Mouse (Mus musculus): ENCODE data around the gene Cutc.

The Cutc gene

DNA sequence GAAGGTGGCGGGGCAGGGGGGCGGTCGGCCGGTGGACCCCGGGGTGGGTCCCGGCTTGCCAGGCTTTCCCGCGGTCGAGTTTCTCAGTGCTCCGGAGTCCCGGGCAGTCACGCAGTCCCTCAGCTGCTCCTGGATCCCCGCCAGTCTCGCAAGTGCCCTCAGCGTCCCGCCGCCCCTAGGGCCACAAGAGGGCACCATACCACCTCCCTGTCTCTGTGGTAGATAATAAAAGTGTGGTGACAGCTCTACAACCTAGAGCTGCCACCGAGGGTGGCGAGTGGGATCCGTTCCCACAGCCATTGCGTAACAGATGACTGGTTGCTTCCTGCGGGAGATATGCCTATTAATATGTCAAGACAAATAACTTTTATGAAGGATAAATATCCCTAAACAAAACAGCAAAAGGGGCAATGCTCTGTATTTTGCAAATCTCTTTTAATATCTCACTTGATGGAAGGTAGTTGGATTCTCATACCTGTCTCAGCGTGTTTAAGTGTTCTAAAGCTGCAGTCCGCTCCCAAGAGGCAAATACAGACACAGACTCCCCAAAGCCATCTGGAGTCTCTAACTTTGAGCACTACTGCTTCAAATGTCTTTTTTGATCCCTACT is 535 bp downstream of the Cutc start:
- peak; percentile 63 for DNase-seq (ENCODE audit: low read depth, low spot score)

DNA sequence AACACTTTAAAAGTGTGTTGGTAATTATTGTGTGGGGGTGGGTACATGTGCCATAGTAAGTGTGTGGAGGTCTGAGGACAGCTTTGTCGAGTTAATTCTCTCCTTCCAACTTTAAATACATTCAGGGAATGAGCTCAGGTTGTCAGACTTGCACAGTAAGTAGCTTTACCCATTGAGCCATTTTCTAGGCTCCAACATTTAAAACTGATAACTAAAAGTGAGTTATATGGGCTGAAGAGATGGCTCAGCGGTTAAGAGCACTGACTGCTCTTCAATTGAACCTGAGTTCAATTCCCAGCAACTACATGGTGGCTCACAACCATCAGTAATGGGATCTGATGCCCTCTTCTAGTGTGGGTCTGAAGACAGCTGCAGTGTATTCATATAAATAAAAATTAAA is 1.4 kb downstream of the Cutc start:
- no peak for DNase-seq (ENCODE audit: low read depth, low spot score)

DNA sequence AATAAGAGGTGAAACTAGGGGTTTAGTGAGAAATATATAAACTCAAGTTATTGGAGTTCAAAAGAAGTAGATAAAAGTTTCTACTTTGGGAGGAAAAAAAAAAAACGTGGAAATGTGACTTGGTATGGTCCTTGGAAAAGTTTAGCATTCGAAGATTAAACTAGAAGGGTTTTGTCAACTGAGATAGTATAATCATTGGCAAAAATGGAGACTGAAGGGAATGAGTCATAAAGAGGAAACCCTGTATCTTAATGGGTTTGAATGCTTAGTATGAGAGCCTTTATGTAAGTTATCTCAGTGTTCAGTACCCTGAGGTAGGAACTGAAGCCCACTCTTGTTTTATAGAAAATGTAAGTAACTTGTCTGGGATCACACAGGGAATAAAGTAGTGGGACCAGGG is 2.1 kb downstream of the Cutc start:
- DNase-seq (ENCODE audit: low read depth, low spot score), result no peak

DNA sequence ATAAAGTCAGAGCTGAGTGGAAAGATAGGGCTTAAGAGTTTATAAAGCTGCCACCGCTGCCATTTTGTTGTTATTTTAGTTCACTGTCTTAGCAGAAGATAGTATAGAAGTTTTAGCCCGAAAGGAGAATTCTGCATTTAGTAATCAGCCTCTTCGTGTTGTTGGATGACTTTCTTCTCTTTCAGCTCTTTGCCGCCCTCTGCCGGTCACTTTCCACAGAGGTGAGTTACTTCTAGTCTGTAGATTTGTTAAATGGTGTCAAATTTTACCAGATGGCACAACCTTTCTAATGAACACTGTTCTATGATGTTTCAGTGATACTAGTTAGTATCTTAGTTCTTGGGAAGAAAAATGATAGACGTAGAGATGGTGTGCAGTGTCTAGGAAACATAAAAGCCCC is 7.7 kb downstream of the Cutc start:
- DNase-seq (ENCODE audit: low read depth, low spot score), result peak; percentile 60

DNA sequence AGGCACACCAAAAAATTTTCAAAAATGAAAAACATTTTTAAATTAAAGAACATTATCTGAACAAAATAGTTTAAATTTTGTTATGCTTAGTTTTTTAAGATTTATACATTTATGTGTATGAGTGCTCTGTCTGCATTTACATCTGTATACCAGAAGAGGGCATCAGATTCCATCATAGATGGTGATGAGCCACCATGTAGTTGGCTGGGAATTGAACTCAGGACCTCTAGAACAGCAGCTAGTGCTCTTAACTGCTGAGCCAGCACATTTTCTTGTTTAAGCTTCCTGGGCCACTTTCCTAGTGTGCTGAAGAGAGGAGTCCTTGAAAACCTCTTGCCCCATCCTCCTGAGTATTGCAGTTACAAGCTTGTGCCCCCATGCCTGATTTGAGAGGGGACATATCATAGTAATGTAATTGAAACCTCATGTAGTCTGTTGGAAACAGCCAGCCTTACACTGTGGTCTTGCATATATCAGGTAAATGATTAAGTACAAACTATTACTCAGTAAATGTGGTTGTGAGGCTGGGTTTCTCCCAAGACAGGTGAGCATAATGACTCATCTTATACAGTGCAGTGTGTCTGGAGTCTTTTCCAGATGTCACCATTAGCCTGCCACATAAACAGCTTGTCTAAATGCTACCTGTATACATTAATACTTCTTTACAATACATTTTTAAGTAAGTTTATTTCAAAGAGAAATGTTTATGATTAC is 8.9 kb downstream of the Cutc start:
- DNase-seq (ENCODE audit: low read depth, low spot score), result no peak

DNA sequence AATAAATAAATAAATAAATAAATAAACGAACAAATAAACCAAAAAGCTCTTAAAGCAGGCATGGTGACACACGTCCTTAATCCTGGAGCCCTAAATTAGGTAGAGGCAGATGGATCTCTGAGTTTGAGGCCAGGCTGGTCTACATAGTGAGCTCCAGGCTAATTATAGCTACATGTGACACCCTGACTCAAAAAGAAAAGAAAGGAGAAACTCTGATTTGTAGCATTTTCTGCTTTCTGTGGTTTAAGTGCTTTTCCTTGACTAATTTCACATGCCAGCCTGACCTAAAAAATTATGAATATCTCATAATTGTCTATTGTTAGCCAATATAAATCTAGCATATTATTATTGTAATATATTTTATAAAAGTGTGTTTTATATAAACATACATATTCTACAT is 9.6 kb downstream of the Cutc start:
- DNase-seq (ENCODE audit: low read depth, low spot score), result no peak

DNA sequence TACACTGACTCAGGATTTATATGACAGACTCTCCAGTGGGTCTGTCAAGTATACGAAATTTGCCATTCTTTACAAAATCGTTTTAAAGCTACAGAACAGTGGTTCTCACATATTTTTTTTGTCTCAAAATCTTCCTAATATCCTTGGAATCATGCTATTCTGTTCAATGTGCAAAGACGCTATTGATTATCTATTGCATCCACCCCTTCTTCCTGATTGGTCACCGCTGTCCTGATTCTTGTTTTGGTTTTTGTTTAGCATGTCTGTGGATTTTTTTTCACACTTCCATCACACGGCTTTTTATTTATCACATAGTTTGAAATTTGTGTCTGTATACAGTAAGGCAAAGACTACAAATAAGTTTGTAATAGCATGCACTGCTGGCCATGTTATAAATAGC is 13.7 kb downstream of the Cutc start:
- no peak for DNase-seq (ENCODE audit: low read depth, low spot score)

DNA sequence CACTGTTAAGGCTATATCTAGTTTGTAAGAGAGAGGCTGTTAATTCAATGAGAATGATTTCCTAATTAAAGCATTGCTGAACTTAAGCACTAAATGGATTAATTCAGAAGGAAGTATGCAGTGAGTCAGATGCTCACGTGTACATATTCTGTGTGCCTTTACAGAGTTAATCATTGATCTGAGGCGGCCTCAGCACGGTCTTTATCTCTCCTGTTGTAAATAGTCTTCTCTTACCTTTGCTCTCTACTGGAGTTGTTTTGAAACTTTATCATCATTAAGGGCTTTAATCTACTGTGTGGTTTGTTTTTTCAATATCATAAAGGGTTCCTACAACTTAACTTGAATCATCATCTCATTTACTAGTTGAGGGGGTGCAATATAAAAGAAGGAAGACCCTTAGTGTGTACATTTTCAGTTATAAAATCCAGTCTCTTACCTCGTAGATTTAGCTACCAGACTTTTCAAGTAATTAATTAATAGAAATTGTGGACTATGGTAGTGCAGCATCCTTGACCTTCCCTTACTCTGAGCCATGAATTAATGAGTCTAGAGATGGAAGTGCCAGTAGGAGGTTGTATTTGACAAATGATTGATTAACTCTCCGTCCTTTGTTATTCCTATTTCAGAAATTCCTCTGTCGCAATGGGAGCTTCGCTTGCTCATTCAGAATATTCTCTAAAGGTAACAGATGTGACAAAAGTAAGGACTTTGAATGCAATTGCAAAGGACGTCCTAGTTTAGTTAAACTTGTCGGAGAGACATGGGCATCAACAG is 14.9 kb downstream of the Cutc start:
- DNase-seq (ENCODE audit: low read depth, low spot score), result no peak

DNA sequence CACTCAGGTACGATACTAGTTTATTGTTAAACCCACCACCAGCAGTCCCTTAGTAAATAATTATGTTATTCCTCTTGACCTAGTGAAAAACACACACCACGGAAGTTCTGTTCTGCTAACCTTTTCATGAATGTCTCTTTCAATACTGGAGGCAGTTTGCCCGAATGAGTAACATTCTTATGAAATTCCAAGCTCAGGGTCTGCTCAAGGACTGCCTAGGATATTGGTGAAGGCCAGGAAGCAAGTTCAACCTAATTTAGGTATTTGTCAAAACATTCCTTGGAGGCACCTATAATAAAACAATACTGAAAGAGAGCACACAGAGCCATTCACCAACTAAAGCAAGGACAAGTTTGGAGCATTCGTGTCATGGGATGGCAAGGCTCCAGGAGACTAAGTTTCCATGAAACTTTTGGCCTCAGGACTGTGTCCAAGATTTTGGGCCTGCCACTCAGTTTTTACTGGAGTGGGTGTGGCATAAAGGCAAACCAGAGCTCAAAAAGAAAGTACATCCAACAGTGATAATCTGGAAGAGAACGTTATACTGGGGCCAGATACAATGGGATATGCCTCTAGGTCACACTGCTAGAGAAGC is 16.7 kb downstream of the Cutc start:
- DNase-seq (ENCODE audit: low read depth, low spot score), result no peak

DNA sequence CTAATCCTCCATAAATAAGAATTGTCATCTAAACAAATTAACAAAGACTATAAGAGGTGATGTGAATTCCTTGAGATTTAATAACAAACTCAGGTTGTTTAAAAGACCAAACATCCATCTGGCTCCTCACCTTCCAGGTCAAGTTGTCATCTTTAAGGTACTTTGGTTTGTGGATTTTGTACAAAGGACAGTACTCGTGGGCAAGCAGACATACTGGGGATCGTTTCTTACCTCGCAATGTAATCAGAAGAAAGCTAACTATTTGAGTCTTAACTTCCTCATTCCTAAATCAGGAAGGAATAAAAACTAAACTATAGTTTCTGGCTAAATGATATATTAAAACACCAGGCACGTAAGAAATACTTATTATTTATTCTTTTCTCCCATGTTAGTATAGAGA is 17.8 kb downstream of the Cutc start:
- DNase-seq (ENCODE audit: low read depth, low spot score), result no peak

DNA sequence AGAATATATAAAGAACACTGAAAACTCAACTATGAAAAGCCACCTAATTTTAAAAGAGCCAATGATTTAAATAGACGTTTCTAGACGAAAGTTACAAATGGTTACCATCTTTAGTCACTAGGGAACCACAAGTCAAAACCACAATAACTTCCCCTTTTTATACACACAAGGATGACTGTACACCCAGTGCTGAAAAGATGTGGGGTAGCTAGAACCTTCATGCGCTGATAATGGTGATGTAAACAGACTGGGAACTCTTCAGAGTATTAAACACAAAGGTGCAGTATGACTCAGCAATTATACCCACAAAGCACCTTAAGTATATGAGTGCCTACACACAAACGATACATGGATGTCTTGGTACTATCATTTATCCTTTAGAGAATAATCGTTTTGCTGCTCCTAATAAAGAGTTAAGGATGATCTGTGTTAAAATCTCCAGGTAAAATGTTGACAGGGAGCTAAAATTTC is 18.7 kb downstream of the Cutc start:
- DNase-seq (ENCODE audit: low read depth, low spot score), result no peak

DNA sequence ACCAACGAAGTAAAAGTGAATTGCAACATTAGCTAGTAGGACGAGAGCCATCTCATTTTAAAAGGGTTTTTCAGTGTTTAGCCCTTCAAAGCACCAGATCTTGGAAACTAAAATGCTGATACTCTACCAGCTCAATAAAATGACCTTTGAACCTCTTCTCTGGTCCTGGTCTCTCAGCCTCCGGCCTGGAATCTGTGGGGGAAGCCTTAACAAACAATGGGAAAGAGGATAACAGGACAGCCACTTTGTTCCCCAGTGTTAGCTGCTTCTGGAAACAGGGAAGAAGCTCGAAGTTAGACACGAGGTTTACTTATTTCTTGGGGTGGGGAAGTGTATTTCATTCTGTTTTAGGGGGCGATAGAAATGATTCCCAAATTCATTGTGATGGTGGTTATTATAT is 19.5 kb downstream of the Cutc start:
- no peak for DNase-seq (ENCODE audit: low read depth, low spot score)

DNA sequence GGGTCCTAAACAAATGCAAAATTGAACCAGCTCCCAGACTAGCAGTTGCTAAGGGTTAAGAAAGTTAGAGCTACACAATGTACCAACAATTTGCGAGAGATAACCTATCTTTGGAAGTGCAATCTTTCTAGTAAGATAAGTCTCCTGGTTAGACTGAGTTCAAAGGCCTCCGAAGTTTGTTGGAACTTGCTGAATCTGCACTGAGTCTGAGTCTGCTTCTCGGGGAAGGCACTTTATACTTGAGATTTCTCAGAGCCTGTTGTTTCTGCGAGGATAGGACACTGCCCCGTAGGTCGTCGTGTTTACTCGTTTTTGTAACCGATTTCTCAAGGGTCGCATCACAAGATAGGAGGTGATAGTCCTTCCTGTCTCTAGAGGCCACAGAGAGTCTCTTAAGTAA is 22.6 kb downstream of the Cutc start:
- DNase-seq (ENCODE audit: low read depth, low spot score), result no peak

DNA sequence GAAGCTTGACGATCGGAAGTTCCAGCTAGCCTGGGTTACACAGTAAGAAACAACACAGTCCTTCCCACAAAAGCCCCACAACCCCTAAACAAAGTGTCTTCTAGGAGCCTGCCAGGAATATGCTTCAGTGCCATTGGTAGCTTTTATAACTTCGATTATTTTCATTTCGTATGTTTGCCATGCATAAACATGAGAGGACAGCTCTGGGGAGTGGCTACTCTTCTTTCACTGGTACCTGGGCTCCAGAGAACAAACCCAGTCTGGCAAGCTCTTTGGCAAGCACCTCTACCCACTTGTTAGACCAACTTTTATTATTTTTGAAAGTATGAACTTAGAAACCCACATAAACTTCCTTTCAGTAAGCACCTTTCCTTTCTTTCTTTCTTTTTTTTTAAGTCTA is 23.8 kb downstream of the Cutc start:
- no peak for DNase-seq (ENCODE audit: low read depth, low spot score)

DNA sequence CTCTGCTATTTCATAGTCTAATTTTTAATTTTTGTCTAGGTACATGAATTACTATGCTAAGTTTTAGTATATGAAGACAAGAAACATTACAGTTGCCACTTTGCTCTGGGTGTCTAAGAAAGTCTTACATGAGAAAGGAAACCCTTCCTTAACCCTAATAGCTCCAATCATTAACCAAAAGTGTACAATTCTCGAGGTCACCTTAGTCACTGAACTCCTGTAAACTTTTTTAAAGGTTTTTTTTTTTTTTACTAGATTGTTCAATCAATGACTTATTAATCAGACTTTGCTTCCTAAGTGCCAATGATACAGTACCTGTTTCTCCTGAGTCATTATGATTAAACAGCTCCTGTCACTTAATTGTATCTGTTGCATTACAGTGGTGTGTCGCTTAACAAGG is 24.5 kb downstream of the Cutc start:
- DNase-seq (ENCODE audit: low read depth, low spot score), result no peak

DNA sequence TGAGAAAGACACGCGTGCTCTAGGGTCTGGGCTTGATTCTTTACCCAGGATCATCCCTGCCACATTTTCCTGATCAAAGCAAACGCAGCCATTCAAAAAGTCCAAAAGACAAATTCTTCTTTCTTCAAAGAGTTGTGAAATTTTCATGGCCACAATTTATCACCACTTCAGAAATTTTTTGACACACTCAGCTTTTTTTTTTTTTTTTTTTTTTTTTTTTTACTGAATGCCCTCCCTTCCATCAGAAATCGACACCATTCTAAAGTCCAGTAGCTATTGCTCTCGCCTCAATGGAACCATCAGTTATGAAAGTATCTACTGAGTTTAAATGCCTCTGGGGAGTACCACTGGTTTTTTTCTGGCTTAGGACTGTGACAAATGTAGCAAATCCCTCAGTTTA is 27.6 kb downstream of the Cutc start:
- DNase-seq (ENCODE audit: low read depth, low spot score), result no peak

DNA sequence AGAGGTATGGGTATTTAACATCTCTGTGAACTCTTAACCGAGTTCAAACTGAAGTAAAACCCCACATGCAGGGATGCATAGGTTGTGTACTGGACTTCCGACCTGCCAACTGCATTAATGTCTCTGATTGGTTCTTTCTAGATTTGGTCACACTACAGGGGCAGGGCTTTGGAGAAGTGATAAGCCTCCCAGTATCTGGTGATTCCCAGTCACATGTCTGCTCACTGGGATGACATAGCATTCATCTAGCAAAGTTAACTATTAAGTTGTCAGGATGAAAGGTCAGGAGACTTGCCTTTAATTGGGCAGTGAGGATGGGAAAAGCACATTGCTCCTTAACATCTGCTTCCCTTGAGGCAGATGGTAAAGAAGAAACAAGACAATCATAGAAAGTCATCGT is 29.2 kb downstream of the Cutc start, which contains the start of gene Abcc2:
TSS of gene Abcc2 (plus strand) at position 213 of the 400 bp plus-strand sequence.
- no peak for DNase-seq (ENCODE audit: low read depth, low spot score)

DNA sequence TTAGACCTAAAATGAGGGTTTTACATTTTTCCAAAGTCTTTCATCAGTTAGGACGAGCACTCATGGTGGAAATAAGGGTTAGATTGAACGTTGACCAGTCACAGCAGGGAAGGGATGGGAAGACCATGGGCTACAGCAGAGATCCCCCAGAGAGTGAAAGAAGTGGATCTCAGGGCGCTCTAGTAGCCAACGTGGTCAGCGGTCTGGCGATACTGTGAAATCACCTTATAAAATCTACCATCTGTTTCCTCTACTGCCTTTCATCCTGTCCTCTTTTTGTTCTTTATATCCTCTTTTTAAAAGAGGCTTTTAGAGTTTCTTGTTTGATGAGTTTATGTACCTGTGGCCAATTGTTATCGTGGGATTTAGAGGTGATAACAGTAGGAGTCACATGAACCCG is 32.0 kb downstream of the Cutc start:
- no peak for DNase-seq (ENCODE audit: low read depth, low spot score)

DNA sequence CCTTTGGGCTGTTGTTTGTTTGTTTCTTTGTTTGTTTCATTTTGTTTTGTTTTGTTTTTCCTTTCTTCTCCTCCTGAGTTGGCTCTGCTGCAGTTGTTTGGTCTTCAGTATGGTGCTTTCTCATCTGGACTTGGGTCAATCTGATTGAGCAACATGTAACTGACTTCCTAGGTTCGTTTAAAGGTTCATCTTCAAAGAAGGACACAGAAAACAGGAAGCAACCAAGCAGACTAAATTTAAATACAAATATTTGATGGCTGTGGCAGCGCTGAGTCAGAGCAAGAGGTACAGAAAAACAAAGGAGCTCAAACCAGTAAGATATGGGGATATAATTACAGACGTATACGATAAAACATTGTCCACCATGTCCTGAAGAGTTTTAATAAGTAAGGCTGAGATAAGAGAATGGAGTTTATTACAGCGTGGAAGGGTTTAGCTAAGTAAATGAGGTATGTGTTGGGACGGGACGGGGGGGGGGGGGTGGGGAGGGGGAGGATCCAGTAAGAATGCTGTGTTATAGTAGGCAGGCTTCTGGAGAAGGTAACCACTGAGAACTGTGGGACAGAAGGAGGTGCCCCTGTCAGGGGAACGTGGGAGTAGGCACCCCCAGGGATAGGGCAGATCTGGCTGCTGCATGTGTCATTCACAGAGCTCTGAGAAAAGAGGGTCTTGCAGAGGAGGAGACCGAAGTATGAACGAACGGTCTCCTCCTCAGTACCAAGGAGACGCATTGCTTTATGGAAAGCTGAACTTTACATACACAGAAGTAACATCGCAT is 33.6 kb downstream of the Cutc start:
- no peak for DNase-seq (ENCODE audit: low read depth, low spot score)

DNA sequence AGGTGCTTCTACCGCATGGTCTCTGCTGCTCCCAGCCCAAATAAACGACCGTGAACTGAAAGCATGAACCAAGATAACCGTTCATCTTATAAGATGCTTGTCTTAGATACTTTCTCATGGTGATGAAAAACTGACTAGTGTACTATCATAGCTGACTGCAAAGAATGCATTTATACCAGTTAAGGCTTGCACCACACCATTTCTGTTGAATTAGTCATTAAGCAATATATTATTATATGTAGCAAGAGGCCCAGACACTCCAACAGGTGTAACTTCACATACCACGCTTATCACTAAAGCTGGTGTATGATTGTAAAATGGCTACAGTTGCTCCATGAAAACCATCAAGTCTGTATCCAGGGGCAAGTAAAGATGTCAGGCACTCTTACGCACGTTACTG is 37.0 kb downstream of the Cutc start:
- DNase-seq (ENCODE audit: low read depth, low spot score), result no peak

DNA sequence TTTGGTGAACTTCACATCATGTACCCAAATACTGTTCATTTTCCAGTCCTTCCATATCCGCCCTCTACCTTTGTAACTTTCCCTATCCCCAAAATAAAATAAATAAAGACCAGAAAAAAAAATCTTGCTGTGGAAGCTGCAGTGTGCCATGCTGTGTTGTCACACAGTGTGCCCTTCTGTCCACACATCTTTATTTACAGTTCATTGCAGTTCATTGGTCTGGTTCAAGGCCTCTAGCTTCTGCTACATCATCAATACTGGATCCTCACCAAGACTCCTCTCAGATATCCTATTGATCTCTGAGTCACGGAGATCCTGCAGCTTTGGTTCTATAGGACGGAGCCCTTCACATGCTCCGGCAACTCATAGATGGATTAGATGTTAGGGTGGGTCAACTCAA is 39.7 kb downstream of the Cutc start:
- DNase-seq (ENCODE audit: low read depth, low spot score), result no peak

DNA sequence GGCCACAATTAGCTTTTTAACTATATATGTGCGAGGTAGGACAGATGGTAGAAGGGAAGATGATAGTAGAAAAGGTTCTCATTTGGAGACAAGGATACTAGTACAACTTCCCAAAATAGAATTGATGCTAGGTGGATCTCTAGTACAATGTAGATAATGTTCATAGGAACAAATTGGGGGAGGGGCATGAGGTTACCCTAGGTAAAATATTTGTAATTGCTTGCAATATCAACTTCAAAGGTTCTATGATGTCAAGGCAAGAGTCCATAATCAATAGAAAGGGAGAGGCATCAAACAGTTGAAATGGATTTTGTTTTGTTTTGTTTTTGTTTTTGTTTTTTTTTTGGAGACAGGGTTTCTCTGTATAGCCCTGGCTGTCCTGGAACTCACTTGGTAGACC is 41.2 kb downstream of the Cutc start:
- DNase-seq (ENCODE audit: low read depth, low spot score), result no peak
